Mouse (Mus musculus) stomach, embryonic 16.5 days (tissue): ENCODE results near the gene Slc5a9. TPM values are rescaled to one million over a fixed set of nuclear protein-coding genes. Genes with fewer than 3 reads are reported as not detected.
"Not testable (repeated sequence)": the region's sequence is repeated elsewhere in the genome, so short reads cannot be mapped to it uniquely, and the experiment has no call there.

Experiments used
- ATAC-seq: fragments of 200-750 bp; cut with Nextera tagmentation; 2 replicates; pipeline ENCODE4 v1.8.0; 2017; ENCODE audit warnings: moderate number of reproducible peaks, moderate TSS enrichment; ENCODE audit not compliant: insufficient read depth, low FRiP score
- H3K27ac ChIP-seq: fragments of 300-500 bp; sonication (generic); 2 replicates; pipeline ENCODE4 v1.5.1; 2014; ENCODE audit warnings: low read length
- H3K27me3 ChIP-seq: fragments of 300-500 bp; sonication (generic); 2 replicates; pipeline ENCODE4 v1.6.1; 2014; ENCODE audit warnings: low read length, control low read depth, mixed read lengths; ENCODE audit not compliant: control insufficient read depth, insufficient read depth
- H3K36me3 ChIP-seq: fragments of 300-500 bp; sonication (generic); 2 replicates; pipeline ENCODE4 v1.6.1; 2014; ENCODE audit warnings: low read length; ENCODE audit not compliant: control insufficient read depth, insufficient read depth
- H3K4me1 ChIP-seq: fragments of 300-500 bp; sonication (generic); 2 replicates; pipeline ENCODE4 v1.6.1; 2014; ENCODE audit warnings: low read length, control low read depth, mixed read lengths; ENCODE audit not compliant: control insufficient read depth, insufficient read depth
- H3K4me2 ChIP-seq: fragments of 300-500 bp; sonication (generic); 2 replicates; pipeline ENCODE4 v1.6.1; 2014; ENCODE audit warnings: low read depth, low read length, mixed read lengths
- H3K4me3 ChIP-seq: fragments of 300-500 bp; sonication (generic); replicated peaks from 2 replicates; pipeline ENCODE4 v1.5.1; 2014; ENCODE audit warnings: mild to moderate bottlenecking, low read length
- H3K9ac ChIP-seq: fragments of 300-500 bp; sonication (generic); 2 replicates; pipeline ENCODE4 v1.6.1; 2014; ENCODE audit warnings: low read length
- H3K9me3 ChIP-seq: fragments of 300-500 bp; sonication (generic); replicated peaks from 2 replicates; pipeline ENCODE4 v1.6.1; 2016; ENCODE audit warnings: low read length, control low read depth; ENCODE audit not compliant: control insufficient read depth
- WGBS: fragments of 180-500 bp; shearing (Covaris S2); extraction: QIAGEN DNeasy Blood & Tissue Kit; methylation state at CpG from one replicate; pipeline ENCODE4 v1.1.7; 2014; 5-methylcytosine and 5-hydroxymethylcytosine counted together
- polyA plus RNA-seq: library from polyadenylated mRNA; unstranded; fragments of >200 nt; fragmentation: Nextera tagmentation; extraction: Ambion mirVana; gene quantifications from 2 replicates; pipeline ENCODE4 v1.2.1, GENCODE M21; 2015

The Slc5a9 gene
- polyA plus RNA-seq = 9.2 and 9.6 TPM in 2 replicates

- Histone ChIP-seq H3K4me1 (no peaks in the 10 kb centered on the region), H3K27ac (peak within 1 kb of the TSS; percentile 78), H3K9ac (no peak within 1 kb of the TSS), H3K9me3 (no peaks in the 10 kb centered on the region), H3K27me3 (no peaks in the 10 kb centered on the region), H3K4me3 (no peak within 1 kb of the TSS), H3K36me3 (no peaks in the 10 kb centered on the region), H3K4me2 (no peak within 1 kb of the TSS)
- ATAC-seq = peak; percentile 72
Observed at GRCm38 (mm10) chr4:111902775-111903174, at the start of gene Slc5a9. TSS of gene Slc5a9 (minus strand) at chr4:111902918.

- H3K4me1 ChIP-seq = no peaks in the 10 kb centered on the region
- H3K9ac ChIP-seq = no peak within 1 kb of the TSS
- 76% methylated on average over 1 of the region's 1 CpGs for WGBS
- H3K4me2 ChIP-seq = no peak within 1 kb of the TSS
- H3K27me3 ChIP-seq = no peaks in the 10 kb centered on the region
- no peak within 1 kb of the TSS for H3K4me3 ChIP-seq
- ATAC-seq = no peak
- no peaks in the 10 kb centered on the region for H3K36me3 ChIP-seq
- H3K27ac ChIP-seq = no peak within 1 kb of the TSS
- H3K9me3 ChIP-seq = no peaks in the 10 kb centered on the region
Observed at GRCm38 (mm10) chr4:111919092-111919491, 16.4 kb upstream of the Slc5a9 start, which contains the start of gene Skint8. TSS of gene Skint8 (plus strand) at chr4:111919392.

GRCm38 (mm10) chr4:111907926-111908325, 5.2 kb upstream of the Slc5a9 start:
- no peak overlapping the region for H3K4me2 ChIP-seq
- H3K4me1 ChIP-seq = no peaks in the 10 kb centered on the region
- no peak overlapping the region for H3K9ac ChIP-seq
- no peak for ATAC-seq
- 28% methylated on average over 2 of the region's 2 CpGs for WGBS
- H3K4me3 ChIP-seq = no peak overlapping the region
- no peaks in the 10 kb centered on the region for H3K9me3 ChIP-seq
- no peak overlapping the region for H3K27ac ChIP-seq
- no peaks in the 10 kb centered on the region for H3K27me3 ChIP-seq
- no peaks in the 10 kb centered on the region for H3K36me3 ChIP-seq

GRCm38 (mm10) chr4:111901473-111901872, 1.2 kb downstream of the Slc5a9 start:
- Histone ChIP-seq H3K4me2 (0 out of 2 replicates have a peak overlapping the region, but pooled peaks have one; percentile 15), H3K9me3 (no peaks in the 10 kb centered on the region), H3K36me3 (no peaks in the 10 kb centered on the region), H3K4me3 (no peak overlapping the region), H3K27me3 (no peaks in the 10 kb centered on the region), H3K4me1 (no peaks in the 10 kb centered on the region), H3K27ac (peak overlapping the region; percentile 81), H3K9ac (no peak overlapping the region)
- 73% methylated on average over 1 of the region's 1 CpGs for WGBS
- peak; percentile 79; the same call in 1 of the 2 replicates for ATAC-seq

- not testable (repeated sequence) for H3K4me3 ChIP-seq, ATAC-seq, H3K4me1 ChIP-seq, H3K9me3 ChIP-seq, H3K27me3 ChIP-seq, H3K36me3 ChIP-seq, H3K4me2 ChIP-seq, H3K27ac ChIP-seq, H3K9ac ChIP-seq
- WGBS = 80% methylated on average over 1 of the region's 1 CpGs
Observed at GRCm38 (mm10) chr4:111900491-111900890, 2.2 kb downstream of the Slc5a9 start.

GRCm38 (mm10) chr4:111898566-111898965, 4.2 kb downstream of the Slc5a9 start:
- Histone ChIP-seq H3K9me3 (no peaks in the 10 kb centered on the region), H3K27me3 (no peaks in the 10 kb centered on the region), H3K4me1 (no peaks in the 10 kb centered on the region), H3K4me3 (no peak overlapping the region), H3K36me3 (no peaks in the 10 kb centered on the region), H3K27ac (peak overlapping the region; percentile 43; the same call in 1 of the 2 replicates), H3K9ac (no peak overlapping the region), H3K4me2 (no peak overlapping the region)
- 57% methylated on average over 4 of the region's 4 CpGs for WGBS
- ATAC-seq = no peak

- Histone ChIP-seq H3K36me3 (no peaks in the 10 kb centered on the region), H3K4me3 (no peak overlapping the region), H3K4me2 (no peak overlapping the region), H3K27ac (no peak overlapping the region), H3K9ac (no peak overlapping the region), H3K27me3 (no peaks in the 10 kb centered on the region), H3K4me1 (no peaks in the 10 kb centered on the region), H3K9me3 (no peaks in the 10 kb centered on the region)
- no peak for ATAC-seq
- 29% methylated on average over 1 of the region's 1 CpGs for WGBS
Observed at GRCm38 (mm10) chr4:111897755-111898154, 5.0 kb downstream of the Slc5a9 start.

- H3K36me3 ChIP-seq = no peaks in the 10 kb centered on the region
- no peaks in the 10 kb centered on the region for H3K9me3 ChIP-seq
- H3K4me1 ChIP-seq = no peaks in the 10 kb centered on the region
- H3K27ac ChIP-seq = no peak overlapping the region
- no peaks in the 10 kb centered on the region for H3K27me3 ChIP-seq
- no peak overlapping the region for H3K4me2 ChIP-seq
- no peak overlapping the region for H3K4me3 ChIP-seq
- peak; percentile 29; the same call in 1 of the 2 replicates for ATAC-seq
- no peak overlapping the region for H3K9ac ChIP-seq
Observed at GRCm38 (mm10) chr4:111892138-111892537, 10.6 kb downstream of the Slc5a9 start.

GRCm38 (mm10) chr4:111886607-111887006, 16.1 kb downstream of the Slc5a9 start:
- WGBS = 12% methylated on average over 4 of the region's 4 CpGs
- H3K9me3 ChIP-seq = no peaks in the 10 kb centered on the region
- H3K4me1 ChIP-seq = peaks cover 6% of the 10 kb centered on the region; the same call in 1 of the 2 replicates
- no peaks in the 10 kb centered on the region for H3K27me3 ChIP-seq
- H3K4me3 ChIP-seq = no peak overlapping the region
- no peak overlapping the region for H3K27ac ChIP-seq
- H3K4me2 ChIP-seq = peak overlapping the region; percentile 42
- ATAC-seq = peak; percentile 56; the same call in 1 of the 2 replicates
- H3K36me3 ChIP-seq = no peaks in the 10 kb centered on the region
- H3K9ac ChIP-seq = no peak overlapping the region
